Mouse (Mus musculus): ENCODE data around the gene Crkl. TPM values are rescaled to one million over a fixed set of nuclear protein-coding genes. Genes with fewer than 3 reads are reported as not detected.

Crkl gene
- polyA plus RNA-seq (2015; fragmentation: Illumina TruSeq; extraction: RNeasy Lipid Tissue Mini Kit (QIAGEN cat#74804); ENCODE audit: low read depth, low replicate concordance): 27.5 TPM

GRCm38 (mm10) chr16:17451541-17452372 is at the start of gene Crkl:
TSS of gene Crkl (plus strand) at chr16:17451987.

DNA sequence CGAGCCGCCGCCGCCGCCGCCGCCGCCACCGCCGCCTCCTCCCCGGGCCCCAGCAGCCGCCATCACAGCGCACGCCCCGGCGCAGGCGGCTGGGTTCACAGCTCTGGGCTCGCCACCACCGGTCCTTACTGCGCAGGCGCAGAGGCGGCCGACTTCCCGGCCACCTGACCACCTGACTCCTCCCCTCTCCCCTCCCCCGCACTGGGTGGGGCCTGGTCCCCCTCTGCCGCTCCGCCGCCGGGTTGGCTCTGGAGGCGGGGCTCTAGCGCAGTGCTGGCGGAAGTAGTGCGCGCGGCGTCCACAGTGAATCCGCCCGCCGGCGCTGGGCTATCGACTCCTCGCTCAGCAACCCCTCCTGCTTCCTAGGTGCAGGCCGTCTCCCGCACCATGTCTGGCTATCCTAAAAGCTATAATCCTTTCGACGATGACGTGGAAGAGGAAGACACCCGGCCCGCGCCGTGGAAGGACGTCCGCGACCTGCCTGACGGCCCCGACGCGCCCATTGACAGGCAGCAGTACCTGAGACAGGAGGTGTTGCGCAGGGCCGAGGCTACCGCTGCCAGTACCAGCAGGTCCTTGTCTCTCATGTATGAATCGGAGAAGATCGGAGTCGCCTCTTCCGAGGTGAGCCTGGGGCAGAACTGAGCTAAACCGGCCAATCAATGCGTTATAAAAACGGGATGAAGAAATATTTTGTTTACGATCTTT is 45.9 kb upstream of the Crkl start, which contains the start of the genes Snap29 and Pi4ka:
Gene Snap29 (plus strand): TSS at position 251 of the 708 bp plus-strand sequence.
Gene Pi4ka (minus strand): TSS at position 579 of the 708 bp plus-strand sequence.

GRCm38 (mm10) chr16:17489469-17490111 is 37.8 kb downstream of the Crkl start, which contains the start of gene Aifm3:
TSS of gene Aifm3 (plus strand) at chr16:17489611.

GRCm38 (mm10) chr16:17508546-17509239 is 56.9 kb downstream of the Crkl start, which contains the start of gene Lztr1:
TSS of gene Lztr1 (plus strand) at chr16:17508688.

GRCm38 (mm10) chr16:17530640-17531288 is 79.0 kb downstream of the Crkl start, which contains the start of gene Thap7:
TSS of gene Thap7 (minus strand) at chr16:17531136.

Other genes with a start within 250 kb of the Crkl start
- 161 TPM for gene Ube2l3, start 249.3 kb upstream of the Crkl start, polyA plus RNA-seq (2015; fragmentation: Illumina TruSeq; extraction: RNeasy Lipid Tissue Mini Kit (QIAGEN cat#74804); ENCODE audit: low read depth, low replicate concordance)
- 1.5 TPM for gene Rimbp3, start 243.4 kb upstream of the Crkl start, polyA plus RNA-seq (2015; fragmentation: Illumina TruSeq; extraction: RNeasy Lipid Tissue Mini Kit (QIAGEN cat#74804); ENCODE audit: low read depth, low replicate concordance)
- gene Hic2, start 218.4 kb upstream of the Crkl start, polyA plus RNA-seq (2015; fragmentation: Illumina TruSeq; extraction: RNeasy Lipid Tissue Mini Kit (QIAGEN cat#74804); ENCODE audit: low read depth, low replicate concordance): 3.7 TPM
- gene Tmem191c, start 175.9 kb upstream of the Crkl start, polyA plus RNA-seq (2015; fragmentation: Illumina TruSeq; extraction: RNeasy Lipid Tissue Mini Kit (QIAGEN cat#74804); ENCODE audit: low read depth, low replicate concordance): 138 TPM
- 5.0 TPM for gene Serpind1, start 120.6 kb upstream of the Crkl start, polyA plus RNA-seq (2015; fragmentation: Illumina TruSeq; extraction: RNeasy Lipid Tissue Mini Kit (QIAGEN cat#74804); ENCODE audit: low read depth, low replicate concordance)
- gene Snap29, start 46.0 kb upstream of the Crkl start, polyA plus RNA-seq (2015; fragmentation: Illumina TruSeq; extraction: RNeasy Lipid Tissue Mini Kit (QIAGEN cat#74804); ENCODE audit: low read depth, low replicate concordance): 24.2 TPM
- gene Pi4ka, start 45.7 kb upstream of the Crkl start, polyA plus RNA-seq (2015; fragmentation: Illumina TruSeq; extraction: RNeasy Lipid Tissue Mini Kit (QIAGEN cat#74804); ENCODE audit: low read depth, low replicate concordance): 204 TPM
- gene Aifm3, start 37.6 kb downstream of the Crkl start, polyA plus RNA-seq (2015; fragmentation: Illumina TruSeq; extraction: RNeasy Lipid Tissue Mini Kit (QIAGEN cat#74804); ENCODE audit: low read depth, low replicate concordance): 101 TPM
- 174 TPM for gene Lztr1, start 56.7 kb downstream of the Crkl start, polyA plus RNA-seq (2015; fragmentation: Illumina TruSeq; extraction: RNeasy Lipid Tissue Mini Kit (QIAGEN cat#74804); ENCODE audit: low read depth, low replicate concordance)
- 42.3 TPM for gene Thap7, start 79.1 kb downstream of the Crkl start, polyA plus RNA-seq (2015; fragmentation: Illumina TruSeq; extraction: RNeasy Lipid Tissue Mini Kit (QIAGEN cat#74804); ENCODE audit: low read depth, low replicate concordance)
- gene Lrrc74b, start 109.3 kb downstream of the Crkl start, polyA plus RNA-seq (2015; fragmentation: Illumina TruSeq; extraction: RNeasy Lipid Tissue Mini Kit (QIAGEN cat#74804); ENCODE audit: low read depth, low replicate concordance): 1.9 TPM
- 2.4 TPM for gene P2rx6, start 109.9 kb downstream of the Crkl start, polyA plus RNA-seq (2015; fragmentation: Illumina TruSeq; extraction: RNeasy Lipid Tissue Mini Kit (QIAGEN cat#74804); ENCODE audit: low read depth, low replicate concordance)
- gene Slc7a4, start 131.2 kb downstream of the Crkl start, polyA plus RNA-seq (2015; fragmentation: Illumina TruSeq; extraction: RNeasy Lipid Tissue Mini Kit (QIAGEN cat#74804); ENCODE audit: low read depth, low replicate concordance): 65.0 TPM
- gene Smpd4, start 167.4 kb downstream of the Crkl start, polyA plus RNA-seq (2015; fragmentation: Illumina TruSeq; extraction: RNeasy Lipid Tissue Mini Kit (QIAGEN cat#74804); ENCODE audit: low read depth, low replicate concordance): 61.5 TPM
- gene Ccdc74a, start 194.5 kb downstream of the Crkl start, polyA plus RNA-seq (2015; fragmentation: Illumina TruSeq; extraction: RNeasy Lipid Tissue Mini Kit (QIAGEN cat#74804); ENCODE audit: low read depth, low replicate concordance): 29.0 TPM

Measured in brain, adult 10 weeks (tissue).